Mouse (Mus musculus) common myeloid progenitor, adult 5-6 weeks (primary cell): ENCODE results near the gene Gm6583. TPM values are rescaled to one million over a fixed set of nuclear protein-coding genes. Genes with fewer than 3 reads are reported as not detected.
A peak's percentile ranks its signal among the peaks of the same experiment; 100 is the strongest.
"Not testable (repeated sequence)": the region's sequence is repeated elsewhere in the genome, so short reads cannot be mapped to it uniquely, and the experiment has no call there.

Experiments
- ATAC-seq: replicated peaks from 2 replicates; pipeline ENCODE4 v1.8.0; 2016; ENCODE audit warnings: low read depth, mild to moderate bottlenecking, moderate TSS enrichment, inconsistent platforms; ENCODE audit not compliant: poor library complexity, severe bottlenecking
- total RNA-seq: library from RNA; stranded (forward); fragments of 200-1000, 187-1606 nt; gene quantifications from 2 replicates; pipeline ENCODE4 v1.2.3, GENCODE M21; 2017

Gene Gm6583
- total RNA-seq, 1 experiment from 2014 or later = not detected

GRCm38 (mm10) chr5:112327854-112328253, 28.0 kb downstream of the Gm6583 start:
- ATAC-seq = no peak

GRCm38 (mm10) chr5:112326446-112327009, 29.3 kb downstream of the Gm6583 start:
- 0 out of 2 replicates have a peak, but pooled peaks have one; percentile 1 for ATAC-seq

GRCm38 (mm10) chr5:112325546-112326445, 30.0 kb downstream of the Gm6583 start, which contains the start of gene Tfip11:
Gene Tfip11 (plus strand): TSS chr5:112326358.
- ATAC-seq = peak; percentile 82

- peak; percentile 73 for ATAC-seq
Measured at GRCm38 (mm10) chr5:112324637-112325545, 30.9 kb downstream of the Gm6583 start.

GRCm38 (mm10) chr5:112323246-112323645, 32.6 kb downstream of the Gm6583 start:
- ATAC-seq = no peak

GRCm38 (mm10) chr5:112321376-112321775, 34.5 kb downstream of the Gm6583 start:
- no peak for ATAC-seq

GRCm38 (mm10) chr5:112320936-112321335, 34.9 kb downstream of the Gm6583 start:
- ATAC-seq = no peak

GRCm38 (mm10) chr5:112320379-112320778, 35.5 kb downstream of the Gm6583 start:
- ATAC-seq = no peak

- ATAC-seq = not testable (repeated sequence)
Measured at GRCm38 (mm10) chr5:112319343-112319742, 36.5 kb downstream of the Gm6583 start.

GRCm38 (mm10) chr5:112317328-112317727, 38.5 kb downstream of the Gm6583 start:
- 0 out of 2 replicates have a peak, but pooled peaks have one; percentile 9 for ATAC-seq

GRCm38 (mm10) chr5:112316468-112316867, 39.4 kb downstream of the Gm6583 start:
- ATAC-seq = no peak

GRCm38 (mm10) chr5:112313222-112313885, 42.5 kb downstream of the Gm6583 start:
- ATAC-seq = no peak

- no peak for ATAC-seq
Measured at GRCm38 (mm10) chr5:112305842-112306241, 50.0 kb downstream of the Gm6583 start.

Other genes with a start within 250 kb of the Gm6583 start
- gene Cryba4, start 103.5 kb downstream of the Gm6583 start, total RNA-seq = not detected in 2 replicates
- not detected in 2 replicates for gene Crybb1, start 100.2 kb downstream of the Gm6583 start, total RNA-seq
- 23.7 and 32.0 TPM in 2 replicates for gene Tpst2, start 79.3 kb downstream of the Gm6583 start, total RNA-seq
- gene Tfip11, start 29.7 kb downstream of the Gm6583 start, total RNA-seq = 18.6 and 23.8 TPM in 2 replicates
- 10.3 and 20.0 TPM in 2 replicates for gene Srrd, start 13.0 kb downstream of the Gm6583 start, total RNA-seq
- 13.9 and 21.1 TPM in 2 replicates for gene Hps4, start 12.9 kb downstream of the Gm6583 start, total RNA-seq
- 0.05 TPM in 1 of 2 replicates, not detected in the other for gene Asphd2, start 38.8 kb upstream of the Gm6583 start, total RNA-seq
- gene Gm6588, start 93.4 kb upstream of the Gm6583 start, total RNA-seq = not detected in 2 replicates
- not detected in 2 replicates for gene Sez6l, start 221.2 kb upstream of the Gm6583 start, total RNA-seq